Mouse (Mus musculus) intestine, embryonic 16.5 days (tissue): ENCODE data around the gene Klhl9. TPM values are rescaled to one million over a fixed set of nuclear protein-coding genes. Genes with fewer than 3 reads are reported as not detected.

Experiments used
- ATAC-seq: fragments of 200-750 bp; cut with Nextera tagmentation; 2 replicates; pipeline ENCODE4 v1.8.0; 2017; ENCODE audit warnings: moderate TSS enrichment, moderate library complexity
- H3K27ac ChIP-seq: fragments of 300-500 bp; sonication (generic); 2 replicates; pipeline ENCODE4 v1.5.1; 2014; ENCODE audit warnings: mild to moderate bottlenecking, low read length
- H3K27me3 ChIP-seq: fragments of 300-500 bp; sonication (generic); replicated peaks from 2 replicates; pipeline ENCODE4 v1.6.1; 2014; ENCODE audit warnings: low read length, control low read depth, mixed read lengths; ENCODE audit not compliant: control insufficient read depth, insufficient read depth
- H3K36me3 ChIP-seq: fragments of 300-500 bp; sonication (generic); 2 replicates; pipeline ENCODE4 v1.6.1; 2014; ENCODE audit warnings: low read length, control low read depth; ENCODE audit not compliant: control insufficient read depth, insufficient read depth
- H3K4me1 ChIP-seq: fragments of 300-500 bp; sonication (generic); 2 replicates; pipeline ENCODE4 v1.6.1; 2014; ENCODE audit warnings: low read length, control low read depth, mixed read lengths; ENCODE audit not compliant: control insufficient read depth, insufficient read depth
- H3K4me2 ChIP-seq: fragments of 300-500 bp; sonication (generic); 2 replicates; pipeline ENCODE4 v1.6.1; 2014; ENCODE audit warnings: low read depth, low read length, control low read depth
- H3K4me3 ChIP-seq: fragments of 300-500 bp; sonication (generic); 2 replicates; pipeline ENCODE4 v1.5.1; 2014; ENCODE audit warnings: mild to moderate bottlenecking, low read length
- H3K9ac ChIP-seq: fragments of 300-500 bp; sonication (generic); 2 replicates; pipeline ENCODE4 v1.6.1; 2014; ENCODE audit warnings: low read depth, low read length
- H3K9me3 ChIP-seq: fragments of 300-500 bp; sonication (generic); 2 replicates; pipeline ENCODE4 v1.6.1; 2016; ENCODE audit warnings: low read length, control low read depth; ENCODE audit not compliant: control insufficient read depth
- WGBS: fragments of 180-500 bp; shearing (Covaris S2); extraction: QIAGEN DNeasy Blood & Tissue Kit; methylation state at CpG from one replicate; pipeline ENCODE4 v1.1.7; 2014; 5-methylcytosine and 5-hydroxymethylcytosine counted together
- polyA plus RNA-seq: library from polyadenylated mRNA; unstranded; fragments of >200 nt; fragmentation: Nextera tagmentation; extraction: Ambion mirVana; gene quantifications from 2 replicates; pipeline ENCODE4 v1.2.1, GENCODE M21; 2015

The Klhl9 gene
- polyA plus RNA-seq, 1 experiment from 2014 or later: 63.4 TPM

GRCm38 (mm10) chr4:88697753-88698152 is 24.5 kb downstream of the Klhl9 start:
- Histone ChIP-seq H3K4me3 (no peak overlapping the region), H3K36me3 (no peaks in the 10 kb centered on the region), H3K4me1 (no peaks in the 10 kb centered on the region), H3K9me3 (no peaks in the 10 kb centered on the region), H3K27ac (no peak overlapping the region), H3K4me2 (no peak overlapping the region), H3K27me3 (no peaks in the 10 kb centered on the region), H3K9ac (no peak overlapping the region)
- WGBS: 74% methylated on average over 4 of the region's 4 CpGs
- ATAC-seq: no peak

GRCm38 (mm10) chr4:88697108-88697507 is 25.2 kb downstream of the Klhl9 start:
- Histone ChIP-seq H3K27me3 (no peaks in the 10 kb centered on the region), H3K27ac (no peak overlapping the region), H3K9ac (no peak overlapping the region), H3K4me2 (no peak overlapping the region), H3K9me3 (no peaks in the 10 kb centered on the region), H3K4me3 (no peak overlapping the region), H3K4me1 (no peaks in the 10 kb centered on the region), H3K36me3 (no peaks in the 10 kb centered on the region)
- no peak for ATAC-seq
- WGBS: 56% methylated on average over 6 of the region's 6 CpGs

GRCm38 (mm10) chr4:88696237-88696884 is 25.9 kb downstream of the Klhl9 start:
- Histone ChIP-seq H3K36me3 (no peaks in the 10 kb centered on the region), H3K9ac (no peak overlapping the region), H3K27ac (no peak overlapping the region), H3K27me3 (no peaks in the 10 kb centered on the region), H3K4me3 (no peak overlapping the region), H3K4me2 (no peak overlapping the region), H3K4me1 (no peaks in the 10 kb centered on the region), H3K9me3 (no peaks in the 10 kb centered on the region)
- peak; percentile 86 for ATAC-seq
- 16% methylated on average over 3 of the region's 3 CpGs for WGBS

- H3K9me3 ChIP-seq: no peaks in the 10 kb centered on the region
- no peak overlapping the region for H3K9ac ChIP-seq
- WGBS: 85% methylated on average over 2 of the region's 2 CpGs
- H3K4me3 ChIP-seq: no peak overlapping the region
- no peak overlapping the region for H3K4me2 ChIP-seq
- no peaks in the 10 kb centered on the region for H3K4me1 ChIP-seq
- H3K36me3 ChIP-seq: no peaks in the 10 kb centered on the region
- no peaks in the 10 kb centered on the region for H3K27me3 ChIP-seq
- ATAC-seq: no peak
- no peak overlapping the region for H3K27ac ChIP-seq
These were observed 28.9 kb downstream of the Klhl9 start for GRCm38 (mm10) chr4:88693392-88693791.

GRCm38 (mm10) chr4:88692537-88692936 is 29.7 kb downstream of the Klhl9 start:
- H3K36me3 ChIP-seq: no peaks in the 10 kb centered on the region
- WGBS: 74% methylated on average over 1 of the region's 1 CpGs
- H3K4me1 ChIP-seq: no peaks in the 10 kb centered on the region
- H3K9ac ChIP-seq: no peak overlapping the region
- H3K27ac ChIP-seq: no peak overlapping the region
- no peaks in the 10 kb centered on the region for H3K9me3 ChIP-seq
- ATAC-seq: no peak
- H3K4me3 ChIP-seq: no peak overlapping the region
- no peaks in the 10 kb centered on the region for H3K27me3 ChIP-seq
- no peak overlapping the region for H3K4me2 ChIP-seq

GRCm38 (mm10) chr4:88691259-88691658 is 31.0 kb downstream of the Klhl9 start, which contains the start of gene Ifnab:
TSS of gene Ifnab (minus strand) at chr4:88691359.
- 62% methylated on average over 2 of the region's 2 CpGs for WGBS
- no peaks in the 10 kb centered on the region for H3K4me1 ChIP-seq
- no peaks in the 10 kb centered on the region for H3K9me3 ChIP-seq
- H3K27me3 ChIP-seq: no peaks in the 10 kb centered on the region
- H3K4me2 ChIP-seq: no peak within 1 kb of the TSS
- H3K36me3 ChIP-seq: no peaks in the 10 kb centered on the region
- no peak within 1 kb of the TSS for H3K4me3 ChIP-seq
- no peak for ATAC-seq
- no peak within 1 kb of the TSS for H3K9ac ChIP-seq
- H3K27ac ChIP-seq: no peak within 1 kb of the TSS

GRCm38 (mm10) chr4:88683812-88684211 is 38.5 kb downstream of the Klhl9 start, which contains the start of gene Ifna2:
TSS of gene Ifna2 (minus strand) at chr4:88683912.
- no peak for ATAC-seq
- WGBS: 89% methylated on average over 1 of the region's 1 CpGs
- H3K9me3 ChIP-seq: no peaks in the 10 kb centered on the region
- no peak within 1 kb of the TSS for H3K4me3 ChIP-seq
- H3K36me3 ChIP-seq: no peaks in the 10 kb centered on the region
- no peaks in the 10 kb centered on the region for H3K4me1 ChIP-seq
- no peak within 1 kb of the TSS for H3K9ac ChIP-seq
- H3K27ac ChIP-seq: no peak within 1 kb of the TSS
- H3K27me3 ChIP-seq: no peaks in the 10 kb centered on the region
- no peak within 1 kb of the TSS for H3K4me2 ChIP-seq

GRCm38 (mm10) chr4:88681353-88681752 is 40.9 kb downstream of the Klhl9 start:
- Histone ChIP-seq H3K4me1 (no peaks in the 10 kb centered on the region), H3K36me3 (no peaks in the 10 kb centered on the region), H3K27me3 (no peaks in the 10 kb centered on the region), H3K9me3 (no peaks in the 10 kb centered on the region), H3K9ac (no peak overlapping the region), H3K4me3 (no peak overlapping the region), H3K27ac (no peak overlapping the region), H3K4me2 (no peak overlapping the region)
- ATAC-seq: no peak
- 66% methylated on average over 3 of the region's 3 CpGs for whole genome bisulfite sequencing

- H3K9me3 ChIP-seq: no peaks in the 10 kb centered on the region
- 47% methylated on average over 8 of the region's 8 CpGs for WGBS
- no peak for ATAC-seq
- H3K27ac ChIP-seq: no peak overlapping the region
- H3K9ac ChIP-seq: no peak overlapping the region
- no peaks in the 10 kb centered on the region for H3K27me3 ChIP-seq
- no peaks in the 10 kb centered on the region for H3K36me3 ChIP-seq
- no peak overlapping the region for H3K4me2 ChIP-seq
- no peak overlapping the region for H3K4me3 ChIP-seq
- H3K4me1 ChIP-seq: no peaks in the 10 kb centered on the region
These were observed 41.9 kb downstream of the Klhl9 start for GRCm38 (mm10) chr4:88680362-88680761.

GRCm38 (mm10) chr4:88676824-88677223 is 45.4 kb downstream of the Klhl9 start, which contains the start of gene Ifna16:
TSS of gene Ifna16 (minus strand) at chr4:88676924.
- H3K27ac ChIP-seq: no peak within 1 kb of the TSS
- no peaks in the 10 kb centered on the region for H3K36me3 ChIP-seq
- no peak for ATAC-seq
- H3K9me3 ChIP-seq: no peaks in the 10 kb centered on the region
- no peaks in the 10 kb centered on the region for H3K4me1 ChIP-seq
- H3K9ac ChIP-seq: no peak within 1 kb of the TSS
- WGBS: 85% methylated on average over 1 of the region's 1 CpGs
- H3K27me3 ChIP-seq: no peaks in the 10 kb centered on the region
- H3K4me3 ChIP-seq: no peak within 1 kb of the TSS
- no peak within 1 kb of the TSS for H3K4me2 ChIP-seq
